Mouse (Mus musculus): ENCODE data around the gene Dgkh.
"Not testable (repeated sequence)": the region's sequence is repeated elsewhere in the genome, so short reads cannot be mapped to it uniquely, and the experiment has no call there.

Gene Dgkh

GRCm38 (mm10) chr14:78613569-78613968 lies 119.0 kb downstream of the Dgkh start:
- DNase-seq, result peak; percentile 24

DNA sequence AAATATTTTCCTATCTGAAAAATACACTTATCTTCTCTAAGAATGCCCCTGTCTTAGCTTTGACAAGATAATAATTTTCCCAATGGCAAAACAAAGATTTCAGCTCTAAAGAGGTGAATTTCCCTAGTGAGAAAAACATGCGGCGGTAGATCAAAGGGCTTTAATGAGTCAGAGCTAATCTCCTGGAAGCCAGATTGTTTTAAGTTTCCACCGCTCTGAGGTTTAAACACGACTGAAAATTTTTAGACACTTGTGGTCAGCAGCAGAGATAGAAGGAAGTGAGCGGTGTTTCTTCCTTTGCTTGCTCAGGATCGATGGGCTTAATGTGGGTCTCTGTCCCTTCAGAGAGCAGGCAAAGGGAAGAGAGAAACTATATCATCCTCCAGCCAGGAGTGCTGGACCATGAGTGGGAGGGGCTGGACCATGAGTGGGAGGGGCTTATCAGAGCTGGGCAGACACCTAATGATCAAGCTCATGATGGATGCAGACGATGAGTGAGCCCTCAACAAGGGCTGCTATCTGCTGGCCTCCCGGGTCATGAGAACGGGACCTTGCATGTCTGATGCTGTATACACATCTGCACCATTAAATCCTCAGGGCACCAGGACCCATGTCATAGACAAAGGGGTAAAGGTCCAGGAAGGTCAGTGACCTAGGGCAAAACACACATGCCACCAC lies 120.3 kb downstream of the Dgkh start:
- no peak for DNase-seq

- DNase-seq, result no peak
Measured at GRCm38 (mm10) chr14:78594916-78595315, 137.7 kb downstream of the Dgkh start.

DNA sequence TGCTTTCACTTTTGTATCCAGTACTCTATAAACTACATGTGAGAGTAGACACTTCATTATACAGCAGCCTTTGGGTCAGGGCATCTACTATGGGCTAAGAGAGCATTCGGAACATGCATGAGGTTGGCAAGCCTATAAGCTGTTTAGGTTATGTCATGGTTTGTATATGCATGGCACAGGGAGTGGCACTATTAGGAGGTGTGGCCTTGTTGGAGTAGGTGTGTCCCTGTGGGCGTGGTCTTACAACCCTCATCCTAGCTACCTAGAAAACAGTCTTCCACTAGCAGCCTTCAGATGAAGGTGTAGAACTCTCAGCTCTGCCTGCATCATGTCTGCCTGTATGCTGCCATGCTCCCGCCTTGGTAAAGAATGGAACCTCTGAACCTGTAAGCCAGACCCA lies 139.6 kb downstream of the Dgkh start:
- DNase-seq, result no peak

DNA sequence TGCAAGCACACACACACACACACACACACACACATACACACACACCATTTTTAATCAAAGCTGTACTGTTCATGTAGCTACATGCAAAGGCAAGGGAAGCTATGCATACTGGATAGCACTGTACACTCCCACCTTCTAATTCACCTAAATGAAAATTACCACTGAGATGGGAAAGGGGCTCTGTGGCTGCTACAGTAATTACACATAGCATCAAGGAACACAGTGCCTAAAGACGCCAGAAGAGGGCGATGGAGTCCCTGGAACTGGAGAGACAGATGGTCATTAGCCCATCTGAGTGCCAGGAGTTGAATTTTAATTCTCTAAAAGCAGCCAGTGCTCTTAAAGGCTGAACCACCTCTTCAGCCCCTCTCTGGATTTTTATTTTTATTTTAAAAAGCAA lies 142.2 kb downstream of the Dgkh start:
- DNase-seq, result peak; percentile 33

DNA sequence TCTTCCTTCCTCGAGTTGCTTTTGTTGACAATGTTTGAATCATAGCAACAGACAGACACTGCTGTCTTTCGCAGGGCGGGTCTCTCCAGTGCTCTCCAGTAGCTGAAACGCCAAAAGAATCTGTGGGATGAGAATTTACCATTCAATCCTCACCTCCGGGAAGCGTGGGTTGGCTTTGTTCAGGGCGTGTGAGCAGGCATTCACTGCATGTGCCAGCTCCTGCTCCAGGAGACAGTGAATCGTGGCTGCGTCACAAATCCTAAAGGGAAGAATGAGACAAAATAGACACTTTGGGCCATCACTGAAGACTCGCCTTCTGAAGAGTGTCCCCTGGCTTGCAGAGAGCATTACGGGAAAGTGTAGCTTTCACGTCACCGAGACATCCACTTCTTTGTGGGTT lies 148.4 kb downstream of the Dgkh start:
- no peak for DNase-seq

- DNase-seq, result no peak
Measured at GRCm38 (mm10) chr14:78583168-78583567, 149.4 kb downstream of the Dgkh start.

GRCm38 (mm10) chr14:78575899-78576298 lies 156.7 kb downstream of the Dgkh start:
- no peak for DNase-seq

DNA sequence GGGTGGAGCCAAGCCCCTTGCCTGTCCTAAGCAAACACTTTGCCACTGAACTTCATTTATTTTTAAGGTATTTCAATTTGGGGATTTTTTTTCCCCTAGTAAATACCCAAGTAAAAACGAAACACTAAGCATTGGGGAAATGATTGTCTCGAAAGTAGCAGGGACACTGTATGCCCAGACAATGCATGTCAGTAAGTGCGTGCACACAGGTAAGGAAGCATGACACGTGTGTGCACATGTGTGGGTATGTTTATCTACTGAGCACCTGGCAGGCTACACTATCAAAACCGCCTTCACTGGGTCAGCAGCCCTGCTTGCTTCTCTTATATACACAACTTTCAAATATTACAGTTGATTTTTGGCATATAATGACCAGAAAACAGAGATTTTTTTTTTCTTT lies 164.2 kb downstream of the Dgkh start:
- no peak for DNase-seq

DNA sequence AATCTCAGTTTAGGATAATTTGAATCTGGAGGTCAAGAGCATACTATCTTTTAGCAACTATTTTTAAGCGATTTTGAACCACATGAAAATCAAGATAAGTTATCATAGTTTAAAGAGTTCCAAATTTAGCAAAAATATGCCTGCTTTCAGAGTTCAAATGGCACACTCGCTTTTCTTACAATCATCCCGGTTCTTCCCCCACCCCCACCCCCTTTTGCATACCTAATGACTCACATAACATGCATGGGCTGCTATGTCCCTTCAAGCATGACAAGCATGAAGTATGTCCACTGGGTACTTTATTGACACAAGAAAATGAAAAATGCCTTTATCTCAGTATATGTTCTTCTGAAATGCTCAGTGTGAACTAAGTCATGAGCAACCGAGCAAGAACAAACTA lies 166.1 kb downstream of the Dgkh start:
- DNase-seq, result no peak

GRCm38 (mm10) chr14:78564292-78564691 lies 168.3 kb downstream of the Dgkh start:
- no peak for DNase-seq

- DNase-seq, result peak; percentile 62
Measured at GRCm38 (mm10) chr14:78563211-78563610, 169.4 kb downstream of the Dgkh start.

DNA sequence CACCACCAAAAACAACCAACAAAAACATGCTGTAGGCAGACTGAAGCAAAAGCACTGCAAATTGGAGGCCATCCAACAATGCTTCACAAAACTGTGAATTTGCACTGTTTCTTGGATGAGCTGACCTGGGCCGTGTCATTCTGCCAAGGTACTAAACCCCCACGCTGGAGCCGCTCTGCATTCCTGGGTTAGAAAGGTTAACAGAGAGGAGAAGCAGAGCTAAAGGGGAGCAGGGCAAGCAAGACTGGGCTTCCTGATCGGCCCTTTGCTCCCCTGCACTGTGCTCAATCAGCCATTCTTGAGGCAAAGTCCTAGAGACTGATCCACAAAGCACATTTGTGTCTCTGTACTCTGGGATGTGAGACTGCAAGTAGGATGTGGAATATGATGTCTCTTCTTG lies 170.5 kb downstream of the Dgkh start:
- peak; percentile 94 for DNase-seq

DNA sequence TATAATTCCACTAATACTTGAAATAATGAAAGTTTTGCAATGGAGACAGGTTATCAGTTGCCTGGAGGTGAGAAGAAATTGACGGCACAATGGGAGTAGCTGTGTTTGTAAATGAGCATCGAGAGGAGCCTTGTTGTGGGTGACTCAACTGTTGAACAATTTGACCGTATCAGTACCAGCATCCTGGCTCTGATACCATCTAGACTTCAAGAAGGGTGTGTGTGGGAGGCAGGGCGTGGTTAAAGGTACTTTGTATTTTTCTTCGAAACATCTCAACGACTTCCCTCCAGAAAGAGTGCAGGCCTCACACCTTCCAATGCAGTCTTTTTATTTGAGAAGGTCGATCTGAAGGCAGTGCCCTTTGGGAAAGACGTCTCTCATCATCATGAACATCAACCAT lies 173.5 kb downstream of the Dgkh start:
- no peak for DNase-seq

GRCm38 (mm10) chr14:78554830-78555229 lies 177.7 kb downstream of the Dgkh start:
- not testable (repeated sequence) for DNase-seq

- no peak for DNase-seq
Measured at GRCm38 (mm10) chr14:78553661-78554060, 178.9 kb downstream of the Dgkh start.

DNA sequence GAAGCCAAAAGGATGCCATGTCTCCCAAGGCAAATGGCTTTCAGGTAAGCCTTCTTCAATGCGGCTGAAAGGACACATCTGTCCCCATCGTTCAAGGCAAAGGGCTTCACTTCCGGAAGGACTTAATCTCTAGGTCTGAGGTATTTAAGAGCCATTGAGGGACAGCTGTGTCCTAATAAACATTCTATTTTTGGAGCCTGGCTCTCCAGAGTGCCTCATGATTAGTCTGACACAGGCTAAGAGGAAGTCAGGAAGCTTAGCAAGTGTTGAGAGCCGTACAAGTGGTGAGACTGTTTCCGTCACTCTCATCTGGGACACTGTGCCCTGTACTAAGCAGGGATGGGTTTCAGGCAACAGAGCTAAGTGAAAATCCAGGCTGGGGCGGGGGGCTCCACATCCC lies 183.8 kb downstream of the Dgkh start:
- DNase-seq, result no peak

- no peak for DNase-seq
Measured at GRCm38 (mm10) chr14:78541319-78541718, 191.3 kb downstream of the Dgkh start.

- no peak for DNase-seq
Measured at GRCm38 (mm10) chr14:78539821-78540220, 192.8 kb downstream of the Dgkh start.

DNA sequence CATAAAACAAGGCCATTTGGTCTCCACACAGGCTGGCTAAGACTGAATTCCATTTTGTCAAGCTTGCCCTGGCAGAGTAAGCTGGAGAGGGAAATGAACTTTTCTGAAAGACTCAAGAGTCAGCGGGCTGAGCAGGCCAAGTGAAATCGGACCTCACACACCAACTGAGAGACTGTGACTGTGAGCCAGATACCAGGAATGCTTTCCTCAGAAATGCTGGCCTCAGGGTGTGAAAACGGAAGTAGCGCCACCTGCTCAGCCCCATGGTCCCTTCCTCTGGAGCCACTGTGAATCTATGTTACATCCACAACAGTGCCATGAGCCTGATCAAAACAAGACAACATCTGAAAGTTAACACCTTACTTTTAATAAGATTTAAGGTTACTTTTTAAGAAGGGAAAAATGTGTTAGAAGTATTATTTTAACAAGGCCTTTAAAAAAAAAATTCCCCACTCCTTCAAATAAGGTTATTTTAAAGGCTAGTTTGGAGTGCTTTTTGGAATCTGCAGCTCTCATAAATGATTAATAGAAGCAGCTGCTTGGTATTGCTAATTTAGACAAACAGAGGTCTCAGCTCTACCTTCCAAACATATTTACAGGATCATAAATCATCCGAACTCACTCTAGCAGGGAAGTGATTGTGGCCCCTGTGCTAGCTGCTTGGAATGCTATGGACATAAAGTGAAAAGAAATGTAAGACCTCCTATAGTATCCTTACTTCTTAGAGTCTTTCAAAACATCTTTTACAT lies 193.8 kb downstream of the Dgkh start:
- peak; percentile 73 for DNase-seq

GRCm38 (mm10) chr14:78537551-78537950 lies 195.0 kb downstream of the Dgkh start:
- no peak for DNase-seq

DNA sequence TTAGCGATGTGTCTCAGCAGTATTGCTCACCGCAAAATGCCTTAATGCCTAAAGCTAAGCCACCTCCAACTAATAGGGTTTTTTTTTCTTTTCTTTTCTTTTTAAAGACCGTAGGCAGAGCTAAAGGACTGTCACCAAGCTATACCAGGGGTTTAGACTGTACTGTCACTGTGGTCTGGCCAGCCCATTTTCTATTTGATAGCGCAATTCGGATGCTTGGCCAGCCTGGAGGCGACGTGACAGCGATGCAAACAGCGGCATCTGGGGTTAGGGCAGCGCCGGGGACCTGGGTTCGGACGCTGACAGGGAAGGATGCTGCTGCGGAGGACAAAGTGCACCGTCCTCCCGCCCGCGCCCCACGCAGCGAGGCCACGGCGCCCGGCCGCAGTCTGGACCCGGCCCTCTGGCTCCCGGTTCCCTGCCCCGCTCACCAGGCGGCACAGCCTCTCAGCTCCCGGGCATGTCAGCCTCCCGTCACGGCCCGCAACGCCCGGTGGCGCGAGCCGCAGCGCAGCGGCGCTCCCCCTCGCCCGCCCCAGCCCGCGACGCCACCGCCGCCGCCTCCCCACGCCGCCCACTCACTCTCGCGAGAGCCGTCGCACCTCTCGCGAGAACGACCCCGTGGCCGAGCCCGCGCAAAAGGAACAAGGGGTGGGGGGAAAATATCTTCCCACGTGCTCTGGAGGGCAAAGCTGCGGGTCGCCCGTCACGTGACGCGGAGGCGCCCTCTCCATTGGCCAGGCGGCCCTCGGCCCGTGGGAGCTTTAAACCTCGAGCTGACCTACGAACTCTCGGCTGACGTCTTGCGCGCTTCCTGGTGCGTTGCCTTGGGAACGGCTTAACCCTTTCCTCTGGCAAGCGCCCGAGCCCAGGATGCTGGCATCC lies 196.1 kb downstream of the Dgkh start, which contains the start of gene Akap11:
TSS of gene Akap11 (minus strand) at position 528 of the 885 bp plus-strand sequence.
- peak; percentile 98 for DNase-seq

DNA sequence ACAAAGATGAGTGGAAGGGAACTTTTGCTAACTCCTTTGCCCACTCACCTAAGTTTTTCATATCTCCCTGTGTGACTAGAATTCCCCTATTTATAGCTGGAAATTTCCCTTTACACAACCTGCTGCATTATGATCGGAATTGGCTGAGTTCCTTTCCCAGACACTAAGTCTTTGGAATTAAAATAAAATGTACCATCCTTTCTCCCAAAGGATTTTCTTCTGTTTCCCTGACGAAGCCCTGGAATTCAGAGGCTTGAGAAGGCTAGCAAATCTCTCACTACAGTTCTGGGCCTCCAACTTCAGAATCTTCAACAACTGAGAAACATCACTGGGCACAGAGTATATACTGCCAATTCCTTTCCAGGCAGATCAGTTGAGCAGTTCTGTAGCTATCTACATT lies 197.2 kb downstream of the Dgkh start:
- DNase-seq, result no peak

DNA sequence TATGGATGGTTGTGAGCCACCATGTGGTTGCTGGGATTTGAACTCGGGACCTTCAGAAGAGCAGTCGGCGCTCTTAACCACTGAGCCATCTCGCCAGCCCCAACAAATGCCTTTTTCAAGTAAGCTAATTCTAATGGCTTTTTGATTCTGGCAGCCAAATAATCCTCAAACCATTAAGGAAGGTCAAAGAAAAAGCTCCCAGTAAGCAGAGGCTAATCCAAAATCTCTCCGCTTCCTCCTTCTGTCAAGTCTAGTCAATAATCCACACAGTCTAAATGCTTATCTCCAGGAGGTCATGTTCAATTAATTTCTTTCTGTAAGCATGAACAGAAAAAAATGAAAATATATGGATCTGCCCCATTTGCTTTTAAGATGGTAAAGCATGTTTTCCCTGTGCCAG lies 197.9 kb downstream of the Dgkh start:
- DNase-seq, result no peak

Measured in kidney, adult 9 months (tissue).